Mouse (Mus musculus): ENCODE measurements at regions not wholly inside any gene's neighbourhood (a gene's known extent, or its start where the extent isn't known, plus 50 kb on each side); places are given as distances from the start of the nearest gene placed in this dataset.

DNA sequence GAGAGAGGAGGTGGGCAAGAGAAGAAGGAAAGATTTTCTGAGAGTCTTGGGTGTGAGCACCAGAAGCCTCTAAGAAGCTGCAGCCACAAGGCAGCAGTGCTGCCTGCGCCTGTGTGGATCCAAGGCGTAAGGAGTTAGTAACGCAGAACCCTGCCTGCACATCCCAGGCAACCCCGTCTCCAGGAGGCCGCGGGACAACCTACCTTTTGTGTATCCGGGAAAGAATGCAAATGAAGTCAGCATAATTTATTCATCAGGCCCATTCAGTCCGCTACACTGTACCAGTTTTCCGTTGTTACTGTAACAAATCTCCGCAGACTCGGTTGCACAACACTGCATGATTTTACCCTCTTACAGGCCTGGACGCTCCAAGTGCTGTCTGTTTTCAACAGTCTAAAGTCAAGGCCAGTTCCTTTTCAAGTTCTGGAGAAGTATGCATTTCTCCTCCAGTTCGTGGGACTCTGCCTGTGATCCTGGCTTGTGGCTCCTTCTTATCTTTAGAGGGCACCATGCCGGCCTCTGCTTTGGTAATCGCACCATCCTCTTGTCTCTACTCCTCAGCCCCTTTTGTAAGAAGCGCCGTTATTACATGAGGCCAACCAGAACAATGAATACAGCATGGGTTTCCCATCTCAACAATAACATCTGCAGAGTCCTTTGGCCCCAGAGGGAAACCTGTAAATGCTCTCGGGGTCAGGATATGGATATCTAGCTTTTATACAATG, 133.8 kb downstream of the Nufip1 start:
- DNase-seq (ENCODE audit: low spot score in 2 of 2): no peak

DNA sequence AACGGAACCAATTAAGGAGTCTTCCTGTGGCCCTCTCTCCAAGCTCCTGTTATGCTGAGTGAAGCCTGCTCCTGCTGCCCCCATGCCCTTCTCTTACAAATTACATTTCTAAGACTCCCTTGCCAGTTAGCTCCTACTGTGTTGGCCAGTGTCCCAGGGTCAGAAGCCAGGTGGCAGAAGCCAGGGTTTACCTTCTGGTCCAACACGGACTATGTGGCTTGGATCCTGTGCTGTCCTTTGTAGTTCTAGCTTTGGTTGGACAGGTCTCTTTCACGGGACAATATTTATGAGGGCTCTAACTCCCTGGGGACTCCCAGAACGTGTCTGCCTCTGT, 134.3 kb downstream of the Nufip1 start:
- DNase-seq (ENCODE audit: low spot score in 2 of 2): no peak

DNA sequence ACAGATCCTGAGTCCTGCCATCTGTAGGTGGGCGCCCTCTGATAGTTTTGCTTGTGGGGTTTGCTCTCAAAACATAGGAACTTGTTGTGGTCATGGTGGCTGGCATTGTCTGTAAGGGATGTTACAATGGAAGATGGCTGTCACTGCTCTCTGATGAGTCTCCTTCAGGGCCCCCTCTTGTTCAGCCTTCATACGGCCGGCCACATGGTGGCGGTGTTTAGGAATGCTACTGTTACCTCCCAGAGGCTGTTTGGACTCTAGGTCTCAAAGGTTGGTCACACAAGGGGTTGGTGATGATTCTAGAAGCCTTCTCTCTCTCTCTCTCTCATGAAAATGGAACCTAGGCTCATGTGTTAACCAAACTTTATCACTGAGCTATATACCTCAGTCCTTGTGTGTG, 137.0 kb downstream of the Nufip1 start:
- no peak for DNase-seq (ENCODE audit: low spot score in 2 of 2)

DNA sequence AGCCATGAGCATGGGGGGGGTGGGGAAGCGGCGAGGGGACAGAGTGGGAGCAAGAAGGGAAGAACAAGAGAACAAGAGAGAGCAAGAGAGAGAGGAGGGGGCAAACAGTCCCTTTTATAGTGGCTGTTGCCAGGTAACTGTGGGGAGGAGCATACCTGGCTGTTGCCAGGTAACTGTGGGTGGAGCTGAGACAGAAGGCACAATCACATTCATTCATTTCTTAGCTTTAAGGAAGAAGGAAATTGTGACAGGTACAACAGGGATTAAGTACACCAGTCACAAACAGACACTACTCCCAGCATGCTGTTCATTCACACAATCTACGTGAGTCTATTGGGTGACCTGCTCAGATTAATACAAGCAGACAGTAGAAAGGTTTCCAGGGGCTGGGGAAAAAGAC, 143.2 kb downstream of the Nufip1 start:
- DNase-seq (ENCODE audit: low spot score in 2 of 2): no peak

DNA sequence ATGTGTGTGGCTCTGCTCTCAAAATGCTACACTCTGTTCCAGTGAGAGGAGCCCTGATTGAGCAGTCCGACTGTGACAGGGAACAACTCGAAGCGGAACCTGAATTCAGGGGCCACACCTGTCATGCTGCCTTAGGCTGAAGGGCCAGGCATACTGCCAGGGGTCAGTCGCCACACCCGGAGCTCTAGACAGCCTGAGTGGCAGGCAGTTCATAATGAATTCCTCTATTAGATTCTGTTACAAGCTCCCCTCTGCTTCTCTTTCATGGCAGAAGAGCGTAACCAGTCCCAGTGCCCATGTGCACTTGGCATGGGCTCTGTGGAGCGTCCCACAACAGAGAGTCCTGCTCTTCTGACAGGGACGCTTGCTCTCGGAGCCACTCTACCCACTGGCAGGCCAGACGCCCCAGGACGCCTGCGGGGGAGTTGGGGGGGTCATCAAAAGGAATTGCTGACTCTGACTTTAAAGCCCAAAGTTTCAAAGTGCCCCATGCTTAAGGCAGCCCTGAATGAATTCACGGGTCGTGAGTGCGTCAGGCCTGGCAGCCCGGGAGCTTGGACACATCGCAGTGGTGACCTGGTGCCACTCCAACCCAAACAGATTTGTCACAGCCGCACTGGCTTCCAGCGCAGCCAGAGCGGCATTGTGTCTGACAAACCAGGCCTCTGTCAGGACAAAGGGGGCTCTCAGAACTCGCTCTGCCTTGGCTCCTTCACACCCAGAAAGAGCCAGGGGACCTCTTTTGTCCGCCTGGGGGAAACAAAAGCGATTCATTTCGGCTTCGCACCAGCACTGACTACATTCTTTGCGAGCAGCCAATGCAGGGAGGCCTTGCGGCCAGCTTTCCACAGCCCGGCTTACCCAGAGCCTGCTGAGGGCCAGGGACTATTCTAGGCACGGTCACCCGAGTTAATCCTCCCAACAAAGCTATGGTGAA, 144.1 kb downstream of the Nufip1 start:
- DNase-seq (ENCODE audit: low spot score in 2 of 2): peak; percentile 71 to 87

DNA sequence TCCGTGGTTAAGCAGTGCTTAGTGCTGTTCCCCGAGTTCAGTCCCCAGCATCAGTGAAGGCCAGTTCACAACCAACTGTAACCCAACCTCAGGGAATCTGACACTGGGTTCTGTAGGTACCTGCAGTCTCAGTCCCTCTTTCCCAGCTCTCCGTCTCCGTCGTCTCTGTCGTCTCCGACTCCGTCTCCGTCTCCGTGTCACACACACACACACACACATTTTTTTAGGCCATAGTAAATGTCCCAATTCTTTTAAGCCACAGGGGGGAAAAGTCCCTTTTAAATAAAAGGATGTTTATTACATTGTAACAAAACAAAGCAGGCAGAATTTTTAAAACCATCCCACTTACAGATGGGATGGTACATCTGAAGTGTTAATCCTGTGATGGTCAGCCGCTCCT, 145.3 kb downstream of the Nufip1 start:
- DNase-seq (ENCODE audit: low spot score in 2 of 2): no peak

DNA sequence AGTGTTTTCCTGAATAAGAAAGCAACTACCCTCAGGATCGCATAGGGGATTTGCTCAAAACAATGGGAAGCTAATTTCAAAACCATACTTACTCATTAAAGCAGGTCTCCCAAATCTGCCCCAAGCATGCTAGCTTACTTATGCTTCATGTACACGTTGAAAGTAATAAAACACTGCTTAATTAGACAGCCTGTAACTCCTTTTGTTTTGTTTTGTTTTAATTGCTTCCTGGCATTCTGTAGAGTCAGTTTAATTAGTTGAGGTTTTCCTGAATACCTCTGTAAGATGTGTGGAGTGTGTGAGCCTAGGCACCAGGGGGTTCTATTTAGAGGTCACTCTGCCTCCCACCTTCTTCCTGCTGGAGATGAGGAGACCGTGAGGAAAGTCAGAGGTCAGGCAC, 147.9 kb downstream of the Nufip1 start:
- DNase-seq (ENCODE audit: low spot score in 2 of 2): no peak

DNA sequence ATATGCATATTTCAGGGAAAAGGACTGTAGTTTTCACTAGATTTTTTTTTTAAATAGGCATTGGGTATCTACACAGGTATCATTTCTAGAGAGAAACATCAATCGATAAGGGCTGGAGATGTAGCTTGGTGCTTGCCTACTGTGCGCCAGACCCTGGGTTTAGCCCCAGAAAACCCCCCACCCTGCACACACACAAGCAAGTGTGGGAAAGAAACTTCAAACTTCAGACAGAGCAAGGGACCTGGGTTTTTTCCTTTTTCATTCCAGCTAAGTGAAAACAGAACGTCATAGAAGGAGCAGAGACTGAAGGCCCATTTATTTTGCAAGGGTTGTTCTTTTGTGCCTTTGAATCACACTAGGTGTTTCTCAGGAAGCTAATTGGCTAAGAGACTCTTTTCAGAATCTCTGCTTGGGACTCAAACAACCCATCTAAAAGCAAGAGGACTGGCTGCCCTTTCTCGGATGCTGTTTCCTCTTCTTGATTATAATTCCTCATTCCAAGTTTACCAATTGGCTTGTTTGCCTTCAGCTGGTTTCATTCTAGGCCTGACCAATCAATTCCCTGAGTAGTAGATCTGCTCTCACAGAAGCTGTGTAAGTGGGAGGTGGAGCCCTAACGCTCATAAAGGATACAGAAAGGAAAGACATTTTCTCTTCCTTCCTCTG, 150.1 kb downstream of the Nufip1 start:
- DNase-seq (ENCODE audit: low spot score in 2 of 2): peak in 1 of 2 experiments; percentile 31

DNA sequence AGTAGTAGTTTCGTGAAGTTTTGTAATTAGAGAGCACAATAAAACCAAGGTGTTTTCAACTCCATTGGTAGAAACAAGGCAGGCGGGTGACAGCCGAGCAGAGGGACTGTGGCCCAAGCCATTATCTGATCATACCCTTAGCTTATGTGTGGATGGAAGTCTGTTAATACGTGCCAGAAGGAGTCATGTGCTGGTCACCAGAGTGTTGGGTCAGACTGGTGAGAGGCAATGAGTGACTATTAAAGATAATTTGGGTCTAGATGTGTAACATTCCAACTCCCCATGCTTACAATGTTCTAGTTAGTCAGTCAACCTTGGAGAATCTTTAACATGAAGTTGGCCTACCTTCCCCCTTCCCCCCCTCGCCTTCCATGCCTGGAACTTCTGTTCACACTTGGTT, 151.1 kb upstream of the Tsc22d1 start:
- DNase-seq (ENCODE audit: low spot score in 2 of 2): no peak

DNA sequence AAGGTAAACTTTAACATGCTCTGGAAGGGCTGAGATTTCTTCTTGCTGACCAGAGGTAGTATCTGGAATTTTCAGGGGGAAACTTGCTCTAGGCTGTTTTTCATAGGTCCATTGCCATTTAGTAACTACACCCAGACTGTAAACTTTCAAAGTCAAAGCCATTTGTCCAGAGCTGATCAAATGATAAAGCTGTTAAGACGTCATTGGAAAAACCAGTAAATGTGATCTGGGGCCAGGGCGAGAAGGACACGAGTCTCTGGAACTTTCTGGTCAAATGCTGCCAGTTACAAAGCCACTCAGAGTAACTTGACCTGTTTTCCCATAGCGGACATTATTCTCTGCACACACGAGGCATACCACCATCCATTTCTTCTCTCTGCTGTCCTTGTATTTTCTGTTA, 148.9 kb upstream of the Tsc22d1 start:
- DNase-seq (ENCODE audit: low spot score in 2 of 2): no peak

DNA sequence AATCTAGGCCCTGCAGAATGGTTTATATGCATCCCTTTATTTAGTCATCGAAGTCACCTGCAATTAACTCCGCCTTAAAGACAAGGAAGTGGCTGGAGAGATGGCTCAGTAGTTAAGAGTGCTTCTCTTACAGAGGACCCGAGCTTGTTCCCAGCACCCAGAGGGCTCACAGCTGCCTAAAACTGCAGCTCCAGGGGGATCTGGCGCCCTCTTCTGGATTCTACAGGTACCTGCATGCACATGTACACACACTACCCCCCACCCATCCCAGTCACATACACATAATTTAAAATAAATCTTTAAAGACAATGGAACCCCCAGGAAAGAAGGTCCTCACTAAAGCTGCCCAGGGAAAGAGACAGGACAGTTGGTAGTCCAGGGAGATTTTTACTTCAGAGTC, 148.5 kb upstream of the Tsc22d1 start:
- DNase-seq (ENCODE audit: low spot score in 2 of 2): no peak

DNA sequence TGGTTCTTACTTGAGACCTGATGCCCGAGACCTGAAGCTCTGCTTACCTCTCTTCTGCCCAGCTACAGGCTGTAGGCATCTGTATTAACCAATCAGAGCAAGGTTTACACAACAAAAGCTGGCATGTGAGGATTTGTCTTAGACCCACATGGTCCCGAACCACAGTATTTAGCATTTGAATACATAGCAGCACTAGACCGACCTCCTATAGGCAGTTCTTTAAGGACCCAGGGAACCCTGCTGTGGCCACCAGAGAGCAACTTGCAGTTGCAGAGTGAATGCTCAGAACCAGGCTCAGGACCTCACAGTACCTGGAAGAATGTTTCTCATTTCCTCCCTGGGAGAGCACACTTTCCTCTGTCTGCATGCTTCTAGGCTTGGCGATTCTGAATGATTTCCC, 147.7 kb upstream of the Tsc22d1 start:
- DNase-seq (ENCODE audit: low spot score in 2 of 2): no peak

DNA sequence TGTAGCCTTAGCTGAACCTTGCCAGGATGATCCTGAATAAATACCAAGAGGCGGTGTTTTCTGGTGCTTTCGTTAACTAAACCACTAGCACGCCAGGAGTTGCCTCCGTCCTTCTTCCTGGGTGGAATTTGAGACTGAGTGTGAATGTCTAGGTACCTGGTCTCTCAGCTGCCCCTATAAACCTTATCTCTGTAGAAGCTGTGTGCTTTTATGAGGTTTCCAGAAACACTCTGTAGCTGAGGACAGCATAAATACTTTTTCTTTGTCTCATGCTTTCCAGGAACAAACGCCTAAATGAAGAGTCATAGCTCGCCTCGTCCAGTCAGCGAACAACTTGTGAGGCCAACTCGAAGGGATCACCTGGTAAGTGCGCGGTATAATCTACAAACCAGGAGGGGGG, 143.6 kb upstream of the Tsc22d1 start:
- no peak for DNase-seq (ENCODE audit: low spot score in 2 of 2)

DNA sequence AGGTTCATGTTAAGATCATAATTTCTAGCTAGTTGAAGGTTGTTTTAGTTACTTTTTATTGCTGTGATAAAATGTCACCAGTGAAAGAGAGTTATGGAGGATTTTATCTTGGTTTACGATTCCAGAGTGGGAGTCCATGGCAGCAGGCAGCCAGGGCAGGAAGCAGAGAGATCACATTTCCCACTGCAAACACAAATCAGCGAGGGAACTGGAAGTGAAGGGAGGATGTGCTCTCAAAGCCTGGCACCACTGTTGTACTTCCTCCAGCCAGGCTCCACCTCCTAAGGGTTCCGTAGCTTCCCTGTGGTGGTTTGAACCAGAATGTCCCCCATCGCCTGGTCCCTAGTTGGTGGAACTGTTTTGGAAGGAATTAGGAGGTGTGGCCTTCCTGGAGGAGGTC, 141.9 kb upstream of the Tsc22d1 start:
- DNase-seq (ENCODE audit: low spot score in 2 of 2): no peak

DNA sequence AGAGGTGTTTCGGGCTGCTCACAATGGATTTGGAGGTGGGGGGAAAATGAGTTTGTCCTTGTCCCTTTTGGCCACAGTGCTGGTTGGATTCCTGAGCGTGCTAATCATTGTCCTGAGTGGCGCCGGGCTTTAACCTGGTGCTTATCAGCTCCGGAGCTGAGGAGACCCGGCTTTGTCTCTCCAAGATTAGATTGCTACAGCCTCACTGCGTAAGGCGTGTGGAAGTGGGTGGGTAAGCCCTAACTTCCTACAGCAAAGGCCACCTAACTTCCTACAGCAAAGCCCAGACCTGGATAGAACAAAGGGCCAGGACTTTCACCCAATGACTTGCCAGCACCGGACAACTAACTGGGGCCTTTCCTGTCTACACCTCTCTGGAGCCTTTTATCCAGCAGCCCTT, 138.1 kb upstream of the Tsc22d1 start:
- no peak for DNase-seq (ENCODE audit: low spot score in 2 of 2)

DNA sequence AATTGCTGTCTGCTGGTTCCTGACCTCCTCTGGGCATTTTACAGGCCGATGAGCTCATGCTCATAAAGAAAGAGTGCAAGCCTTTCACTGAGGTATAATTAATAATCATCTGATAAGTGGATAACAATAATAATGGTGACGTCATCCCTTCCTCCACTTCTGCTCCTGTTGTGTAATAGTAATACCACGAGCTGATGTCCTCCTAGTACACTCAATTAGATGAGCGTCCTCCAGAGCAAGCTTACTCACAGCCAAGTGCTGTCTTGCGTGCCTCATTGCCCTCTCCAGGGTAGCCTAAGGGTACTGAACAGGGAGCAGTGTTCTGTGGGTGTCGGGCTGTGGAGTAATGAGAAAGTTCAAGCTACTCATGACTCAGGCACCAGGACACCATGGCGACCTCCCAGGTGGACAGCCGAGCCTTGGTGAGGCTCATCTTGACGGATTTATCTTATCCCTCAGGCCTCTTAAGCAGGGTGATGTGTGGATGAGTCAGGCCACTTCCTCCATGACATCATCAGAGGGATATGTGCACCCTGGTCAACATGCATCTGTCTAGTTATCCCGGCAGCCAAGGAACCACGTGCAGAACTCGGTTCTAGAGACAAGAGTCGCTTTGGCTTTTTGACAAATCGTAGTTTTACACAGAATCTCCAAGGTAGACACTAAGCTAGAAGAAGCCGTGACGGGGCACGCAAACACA, 135.9 kb upstream of the Tsc22d1 start:
- no peak for DNase-seq (ENCODE audit: low spot score in 2 of 2)

DNA sequence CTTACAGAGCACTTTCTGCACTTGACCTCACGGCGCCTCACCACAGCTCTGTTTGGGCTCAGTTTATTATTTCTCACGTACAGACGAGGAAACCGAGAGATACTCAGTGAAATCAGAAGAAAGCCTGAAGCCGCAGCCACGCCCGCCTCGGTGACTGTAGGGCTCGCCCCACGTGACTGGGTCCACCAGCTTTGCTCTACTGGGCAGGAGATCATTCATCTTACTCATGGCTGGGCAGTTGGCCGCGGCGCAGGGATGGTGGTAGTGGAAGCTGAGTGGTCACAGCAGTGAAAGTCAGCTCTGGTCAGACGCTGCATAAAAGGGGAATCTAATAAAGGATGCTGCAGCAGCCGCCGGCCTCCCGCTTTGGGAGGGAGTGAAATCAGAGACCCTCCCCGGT, 135.2 kb upstream of the Tsc22d1 start:
- DNase-seq (ENCODE audit: low spot score in 2 of 2): no peak

DNA sequence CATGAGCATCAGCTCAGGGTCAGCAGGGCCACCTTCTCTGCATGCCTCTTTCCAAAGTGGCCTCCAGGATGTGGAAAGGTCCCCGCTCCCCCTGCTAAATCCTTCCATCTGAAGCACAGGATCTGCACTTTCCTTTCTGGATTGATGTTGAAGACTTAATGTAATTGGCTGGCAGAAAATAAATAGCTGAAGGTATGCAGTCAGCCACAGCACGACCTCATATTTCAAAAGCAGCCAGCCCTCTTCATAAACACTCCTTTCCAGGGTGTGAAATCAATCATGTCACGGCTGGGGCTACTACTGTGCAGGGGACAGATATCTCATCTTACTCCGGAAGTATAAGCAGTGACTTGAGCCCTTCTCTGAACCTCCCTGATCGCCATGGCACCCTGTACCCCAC, 132.9 kb upstream of the Tsc22d1 start:
- no peak for DNase-seq (ENCODE audit: low spot score in 2 of 2)

DNA sequence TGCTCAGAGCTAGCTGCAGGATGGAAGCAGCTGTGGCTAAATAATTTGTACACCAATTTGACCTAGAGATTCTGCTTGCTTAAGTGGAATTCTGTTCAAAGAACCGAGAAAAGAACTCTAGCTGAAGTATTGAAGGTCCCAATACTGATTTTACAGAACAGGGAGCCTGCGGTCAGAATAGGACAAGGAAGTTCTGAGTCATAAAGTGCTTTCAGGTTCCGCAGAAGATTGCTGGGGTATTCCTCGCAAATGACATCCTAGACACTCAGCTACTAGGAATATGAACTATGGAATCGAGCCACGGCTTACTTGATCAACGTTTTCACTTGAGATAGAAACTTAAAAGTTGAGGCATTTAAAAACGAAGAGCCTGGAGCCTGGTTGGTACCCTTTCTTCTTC, 127.0 kb upstream of the Tsc22d1 start:
- DNase-seq (ENCODE audit: low spot score in 2 of 2): no peak

DNA sequence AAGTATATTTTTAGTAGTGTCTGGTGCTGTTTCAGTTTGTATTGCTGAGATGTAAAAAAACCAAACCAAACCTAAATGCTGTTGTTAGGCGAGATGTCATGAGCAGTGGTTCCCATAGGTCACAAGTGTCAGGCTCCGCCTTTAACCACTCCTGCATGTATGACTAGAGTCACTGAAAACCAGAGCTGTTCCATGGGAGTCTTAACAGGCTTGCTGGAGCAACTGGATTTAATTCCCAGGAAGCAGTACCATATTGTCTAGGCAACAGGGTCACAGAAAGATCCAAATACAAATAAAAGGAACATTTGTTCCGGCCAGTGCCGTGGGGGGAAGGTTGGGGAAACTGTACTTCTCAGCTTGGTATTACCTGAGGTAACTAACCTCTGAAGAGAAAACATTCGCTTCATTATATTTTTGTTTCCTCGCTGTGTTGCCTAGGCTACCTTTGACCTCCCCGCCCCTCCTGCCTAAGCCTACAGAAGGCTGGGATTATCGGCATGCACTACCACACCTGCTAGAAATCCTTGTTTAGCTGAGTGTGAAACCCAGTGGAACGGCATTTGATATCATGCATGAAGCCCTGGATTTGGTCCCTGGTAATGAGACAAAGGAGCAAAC, 124.3 kb upstream of the Tsc22d1 start:
- DNase-seq (ENCODE audit: low spot score in 2 of 2): no peak

DNA sequence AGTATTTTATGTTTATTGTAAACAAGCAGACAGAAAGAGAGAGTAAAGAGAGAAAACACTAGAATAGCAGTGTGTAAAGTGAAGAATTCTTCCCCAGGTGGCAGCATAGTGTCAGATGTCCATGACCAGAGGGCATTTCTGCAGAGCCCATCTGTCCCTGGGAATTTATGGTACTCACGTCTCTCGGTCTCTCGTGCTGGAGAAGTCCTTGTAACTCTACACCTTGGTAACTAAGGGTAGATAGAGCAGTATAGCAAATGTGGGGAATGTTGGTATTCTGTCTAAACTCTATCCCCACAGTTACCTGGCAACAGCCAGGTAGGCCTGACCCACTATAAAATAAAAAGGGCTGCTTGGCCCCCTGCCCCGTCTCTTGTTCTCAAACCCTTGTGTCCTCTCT, 122.5 kb upstream of the Tsc22d1 start:
- no peak for DNase-seq (ENCODE audit: low spot score in 2 of 2)
